14 mouse cellular contexts compared by ENCODE assay signal in genomic region chr9:97599006-97599405, GRCm38 (mm10).
"Had no signal": no experiment of that assay in that cellular context is flagged by ENCODE, and none has a peak within 500 bp of the region (broad histone marks: within the 10 kb centered on the region; RNA-seq: fewer than 3 reads in every experiment).

No protein-coding gene starts in this region.

- H3K27ac ChIP-seq: kidney, embryonic 15.5 days; liver, embryonic 12.5 days; liver, embryonic 15.5 days; lung, embryonic 15.5 days had no signal

- H3K4me2 ChIP-seq: kidney, embryonic 15.5 days; liver, embryonic 12.5 days; liver, embryonic 15.5 days; lung, embryonic 15.5 days; midbrain, embryonic 11.5 days had no signal

- DNase-seq: kidney, adult 8-10 months; kidney, postnatal 10 days; kidney, postnatal 36 days; layer of hippocampus, adult 9-11 months; liver; lung, postnatal 10 days; midbrain, embryonic 14.5 days; thymus, adult 18-20 months; thymus, postnatal 36 days had no signal

- H3K9me3 ChIP-seq: kidney, embryonic 15.5 days; liver, embryonic 12.5 days; liver, embryonic 15.5 days; lung, embryonic 15.5 days had no signal

- H3K4me1 ChIP-seq: liver, embryonic 12.5 days; liver, embryonic 15.5 days had no signal

- H3K9ac ChIP-seq: kidney, embryonic 15.5 days; liver, embryonic 12.5 days; liver, embryonic 15.5 days; lung, embryonic 15.5 days had no signal

- ATAC-seq: liver, embryonic 12.5 days had no signal

- H3K27me3 ChIP-seq: kidney, embryonic 15.5 days; liver, embryonic 12.5 days; liver, embryonic 15.5 days; lung, embryonic 15.5 days had no signal

- H3K36me3 ChIP-seq: kidney, embryonic 15.5 days; liver, embryonic 12.5 days; liver, embryonic 15.5 days; lung, embryonic 15.5 days had no signal

- H3K4me3 ChIP-seq: kidney, embryonic 15.5 days; liver, embryonic 12.5 days; liver, embryonic 15.5 days; lung, embryonic 15.5 days had no signal
